Mouse (Mus musculus) common myeloid progenitor, adult 5-6 weeks (primary cell): ENCODE data around the gene Scnn1a. TPM values are rescaled to one million over a fixed set of nuclear protein-coding genes. Genes with fewer than 3 reads are reported as not detected.

Experiments
- ATAC-seq: replicated peaks from 2 replicates; pipeline ENCODE4 v1.8.0; 2016; ENCODE audit warnings: low read depth, mild to moderate bottlenecking, moderate TSS enrichment, inconsistent platforms; ENCODE audit not compliant: poor library complexity, severe bottlenecking
- total RNA-seq: library from RNA; stranded (forward); fragments of 200-1000, 187-1606 nt; gene quantifications from 2 replicates; pipeline ENCODE4 v1.2.3, GENCODE M21; 2017

Gene Scnn1a
- total RNA-seq, 1 experiment from 2014 or later: 0.55 TPM

GRCm38 (mm10) chr6:125338791-125339660 lies 18.6 kb downstream of the Scnn1a start:
- no peak for ATAC-seq

- peak; percentile 37 for ATAC-seq
Measured at GRCm38 (mm10) chr6:125340244-125340643, 19.8 kb downstream of the Scnn1a start.

GRCm38 (mm10) chr6:125342198-125342597 lies 21.7 kb downstream of the Scnn1a start:
- ATAC-seq: peak; percentile 28

- no peak for ATAC-seq
Measured at GRCm38 (mm10) chr6:125344084-125344483, 23.6 kb downstream of the Scnn1a start.

- no peak for ATAC-seq
Measured at GRCm38 (mm10) chr6:125344866-125345265, 24.4 kb downstream of the Scnn1a start.

GRCm38 (mm10) chr6:125345625-125346024 lies 25.2 kb downstream of the Scnn1a start:
- peak; percentile 37 for ATAC-seq

GRCm38 (mm10) chr6:125346029-125346428 lies 25.6 kb downstream of the Scnn1a start:
- ATAC-seq: no peak

- peak; percentile 22 for ATAC-seq
Measured at GRCm38 (mm10) chr6:125348721-125349574, 28.5 kb downstream of the Scnn1a start, which contains the start of gene Tnfrsf1a. Gene Tnfrsf1a (plus strand): TSS chr6:125349362.

GRCm38 (mm10) chr6:125349575-125350230 lies 29.2 kb downstream of the Scnn1a start:
- ATAC-seq: peak; percentile 76

GRCm38 (mm10) chr6:125350231-125350994 lies 30.0 kb downstream of the Scnn1a start:
- ATAC-seq: peak; percentile 14

- no peak for ATAC-seq
Measured at GRCm38 (mm10) chr6:125350995-125351324, 30.5 kb downstream of the Scnn1a start.

GRCm38 (mm10) chr6:125351368-125352045 lies 31.0 kb downstream of the Scnn1a start:
- no peak for ATAC-seq

GRCm38 (mm10) chr6:125352046-125352384 lies 31.6 kb downstream of the Scnn1a start:
- no peak for ATAC-seq

- no peak for ATAC-seq
Measured at GRCm38 (mm10) chr6:125352811-125353210, 32.4 kb downstream of the Scnn1a start.

GRCm38 (mm10) chr6:125353221-125353620 lies 32.8 kb downstream of the Scnn1a start:
- ATAC-seq: no peak

- ATAC-seq: no peak
Measured at GRCm38 (mm10) chr6:125353655-125354054, 33.2 kb downstream of the Scnn1a start.

- ATAC-seq: no peak
Measured at GRCm38 (mm10) chr6:125354352-125355151, 34.1 kb downstream of the Scnn1a start.

GRCm38 (mm10) chr6:125355197-125355741 lies 34.8 kb downstream of the Scnn1a start:
- ATAC-seq: peak; percentile 40
